Mouse (Mus musculus) heart, embryonic 16.5 days (tissue): ENCODE measurements around the gene Hnrnpul1. TPM values are rescaled to one million over a fixed set of nuclear protein-coding genes. Genes with fewer than 3 reads are reported as not detected.
A peak's percentile ranks its signal among the peaks of the same experiment; 100 is the strongest.

Source experiments
- ATAC-seq: fragments of 200-750 bp; cut with Nextera tagmentation; replicated peaks from 2 replicates; pipeline ENCODE4 v1.8.0; 2017; ENCODE audit warnings: moderate number of reproducible peaks; ENCODE audit not compliant: insufficient read depth, low FRiP score; ENCODE audit errors: extremely low read depth
- H3K27ac ChIP-seq: fragments of 300-500 bp; sonication (generic); 2 replicates; pipeline ENCODE4 v1.5.1; 2014; ENCODE audit warnings: mild to moderate bottlenecking, low read length, control low read depth, moderate library complexity
- H3K27me3 ChIP-seq: fragments of 300-500 bp; sonication (generic); 2 replicates; pipeline ENCODE4 v1.6.1; 2014; ENCODE audit warnings: low read length, mixed read lengths; ENCODE audit not compliant: control insufficient read depth, insufficient read depth
- H3K36me3 ChIP-seq: fragments of 300-500 bp; sonication (generic); 2 replicates; pipeline ENCODE4 v1.6.1; 2014; ENCODE audit not compliant: control insufficient read depth, insufficient read depth
- H3K4me1 ChIP-seq: fragments of 300-500 bp; sonication (generic); 2 replicates; pipeline ENCODE4 v1.6.1; 2014; ENCODE audit warnings: low read length, mixed read lengths; ENCODE audit not compliant: control insufficient read depth, insufficient read depth
- H3K4me2 ChIP-seq: fragments of 300-500 bp; sonication (generic); 2 replicates; pipeline ENCODE4 v1.6.1; 2014; ENCODE audit warnings: low read depth, mild to moderate bottlenecking, control low read depth, low read length
- H3K4me3 ChIP-seq: fragments of 300-500 bp; sonication (generic); 2 replicates; pipeline ENCODE4 v1.5.1; 2014; ENCODE audit warnings: mild to moderate bottlenecking, control low read depth, low read length
- H3K9ac ChIP-seq: fragments of 300-500 bp; sonication (generic); 2 replicates; pipeline ENCODE4 v1.6.1; 2014; ENCODE audit warnings: low read length, control low read depth
- H3K9me3 ChIP-seq: fragments of 300-500 bp; sonication (generic); replicated peaks from 2 replicates; pipeline ENCODE4 v1.6.1; 2016; ENCODE audit warnings: low read length; ENCODE audit not compliant: control insufficient read depth
- WGBS: fragments of 180-500 bp; shearing (Covaris S2); extraction: QIAGEN DNeasy Blood & Tissue Kit; methylation state at CpG from one replicate; pipeline ENCODE4 v1.1.7; 2014; 5-methylcytosine and 5-hydroxymethylcytosine counted together
- polyA plus RNA-seq: library from polyadenylated mRNA; unstranded; fragments of >200 nt; fragmentation: Nextera tagmentation; extraction: Ambion mirVana; gene quantifications from 2 replicates; pipeline ENCODE4 v1.2.1, GENCODE M21; 2015

Hnrnpul1 gene
- polyA plus RNA-seq: 32.3 and 34.4 TPM in 2 replicates

- Histone ChIP-seq H3K27me3 (no peaks in the 10 kb centered on the region), H3K4me3 (peak within 1 kb of the TSS; percentile 85), H3K4me1 (peaks cover 19% of the 10 kb centered on the region), H3K36me3 (peaks cover 11% of the 10 kb centered on the region; the same call in 1 of the 2 replicates), H3K4me2 (peak within 1 kb of the TSS; percentile 97), H3K27ac (peak within 1 kb of the TSS; percentile 98), H3K9ac (peak within 1 kb of the TSS; percentile 100), H3K9me3 (no peaks in the 10 kb centered on the region)
- ATAC-seq: peak; percentile 90
- WGBS: under 1% methylated on average over 55 of the region's 55 CpGs
Observed at GRCm38 (mm10) chr7:25754738-25755467, at the start of gene Hnrnpul1. Gene Hnrnpul1 (minus strand): TSS chr7:25754757.

GRCm38 (mm10) chr7:25803460-25803859 is 48.9 kb upstream of the Hnrnpul1 start:
- Histone ChIP-seq H3K4me1 (peaks cover 13% of the 10 kb centered on the region), H3K27me3 (no peaks in the 10 kb centered on the region), H3K36me3 (no peaks in the 10 kb centered on the region), H3K4me2 (no peak overlapping the region), H3K9me3 (peaks cover 2% of the 10 kb centered on the region; the same call in 1 of the 2 replicates), H3K27ac (peak overlapping the region; percentile 52), H3K4me3 (no peak overlapping the region), H3K9ac (no peak overlapping the region)
- ATAC-seq: no peak
- WGBS: 63% methylated on average over 13 of the region's 13 CpGs

- Histone ChIP-seq H3K27ac (peak overlapping the region; percentile 73), H3K27me3 (no peaks in the 10 kb centered on the region), H3K9ac (peak overlapping the region; percentile 47), H3K36me3 (no peaks in the 10 kb centered on the region), H3K4me1 (peaks cover 13% of the 10 kb centered on the region), H3K4me3 (peak overlapping the region; percentile 32), H3K4me2 (peak overlapping the region; percentile 64), H3K9me3 (peaks cover 3% of the 10 kb centered on the region; the same call in 1 of the 2 replicates)
- WGBS: 16% methylated on average over 24 of the region's 24 CpGs
- peak; percentile 73 for ATAC-seq
Observed at GRCm38 (mm10) chr7:25802241-25803125, 47.9 kb upstream of the Hnrnpul1 start.

- Histone ChIP-seq H3K4me1 (peaks cover 13% of the 10 kb centered on the region), H3K27me3 (no peaks in the 10 kb centered on the region), H3K36me3 (no peaks in the 10 kb centered on the region), H3K27ac (no peak overlapping the region), H3K4me2 (no peak overlapping the region), H3K9ac (no peak overlapping the region), H3K9me3 (peaks cover 3% of the 10 kb centered on the region; the same call in 1 of the 2 replicates), H3K4me3 (no peak overlapping the region)
- WGBS: 89% methylated on average over 6 of the region's 6 CpGs
- no peak for ATAC-seq
Observed at GRCm38 (mm10) chr7:25801031-25801430, 46.5 kb upstream of the Hnrnpul1 start.

GRCm38 (mm10) chr7:25799369-25799768 is 44.8 kb upstream of the Hnrnpul1 start:
- Histone ChIP-seq H3K4me3 (no peak overlapping the region), H3K4me1 (peaks cover 9% of the 10 kb centered on the region), H3K9me3 (peaks cover 3% of the 10 kb centered on the region; the same call in 1 of the 2 replicates), H3K27ac (no peak overlapping the region), H3K27me3 (no peaks in the 10 kb centered on the region), H3K9ac (no peak overlapping the region), H3K36me3 (no peaks in the 10 kb centered on the region), H3K4me2 (no peak overlapping the region)
- WGBS: 66% methylated on average over 1 of the region's 1 CpGs
- ATAC-seq: no peak

GRCm38 (mm10) chr7:25798540-25798939 is 44.0 kb upstream of the Hnrnpul1 start:
- ATAC-seq: no peak
- peaks cover 9% of the 10 kb centered on the region for H3K4me1 ChIP-seq
- no peak overlapping the region for H3K4me3 ChIP-seq
- no peak overlapping the region for H3K4me2 ChIP-seq
- H3K9ac ChIP-seq: no peak overlapping the region
- peaks cover 3% of the 10 kb centered on the region; the same call in 1 of the 2 replicates for H3K9me3 ChIP-seq
- WGBS: 75% methylated on average over 2 of the region's 2 CpGs
- no peaks in the 10 kb centered on the region for H3K27me3 ChIP-seq
- H3K27ac ChIP-seq: no peak overlapping the region
- no peaks in the 10 kb centered on the region for H3K36me3 ChIP-seq

- Histone ChIP-seq H3K36me3 (no peaks in the 10 kb centered on the region), H3K9me3 (peaks cover 3% of the 10 kb centered on the region; the same call in 1 of the 2 replicates), H3K4me2 (no peak overlapping the region), H3K9ac (no peak overlapping the region), H3K4me1 (no peaks in the 10 kb centered on the region), H3K27me3 (no peaks in the 10 kb centered on the region), H3K4me3 (no peak overlapping the region), H3K27ac (no peak overlapping the region)
- WGBS: 72% methylated on average over 8 of the region's 8 CpGs
- no peak for ATAC-seq
Observed at GRCm38 (mm10) chr7:25794775-25795174, 40.2 kb upstream of the Hnrnpul1 start.

GRCm38 (mm10) chr7:25793679-25794078 is 39.1 kb upstream of the Hnrnpul1 start:
- no peak overlapping the region for H3K9ac ChIP-seq
- no peak overlapping the region for H3K4me3 ChIP-seq
- H3K36me3 ChIP-seq: no peaks in the 10 kb centered on the region
- H3K27me3 ChIP-seq: no peaks in the 10 kb centered on the region
- H3K27ac ChIP-seq: no peak overlapping the region
- ATAC-seq: no peak
- H3K9me3 ChIP-seq: peaks cover 3% of the 10 kb centered on the region; the same call in 1 of the 2 replicates
- 50% methylated on average over 3 of the region's 3 CpGs for WGBS
- H3K4me1 ChIP-seq: no peaks in the 10 kb centered on the region
- H3K4me2 ChIP-seq: no peak overlapping the region
